Mouse (Mus musculus) erythroblast, embryonic 14.5 days (primary cell): Measurements from ENCODE around the gene St3gal4. TPM values are rescaled to one million over a fixed set of nuclear protein-coding genes. Genes with fewer than 3 reads are reported as not detected.

Source experiments
- H3K27me3 ChIP-seq: 2 replicates; pipeline ENCODE4 v1.6.1; 2012; ENCODE audit warnings: inconsistent platforms; ENCODE audit not compliant: control insufficient read depth
- H3K36me3 ChIP-seq: 2 replicates; pipeline ENCODE4 v1.6.1; 2012; ENCODE audit warnings: mild to moderate bottlenecking, inconsistent platforms; ENCODE audit not compliant: control insufficient read depth
- H3K4me1 ChIP-seq: 2 replicates; pipeline ENCODE4 v1.6.1; 2012; ENCODE audit warnings: inconsistent platforms; ENCODE audit not compliant: control insufficient read depth
- H3K4me3 ChIP-seq: replicated peaks from 2 replicates; pipeline ENCODE3; 2012; ENCODE audit warnings: moderate library complexity, mild to moderate bottlenecking, inconsistent platforms
- H3K9me3 ChIP-seq: 2 replicates; pipeline ENCODE4 v1.6.1; 2012; ENCODE audit warnings: low read length, inconsistent platforms, mixed read lengths; ENCODE audit not compliant: control insufficient read depth
- GATA1 ChIP-seq: IDR thresholded peaks from 2 replicates; pipeline ENCODE4 v1.6.1; 2012; ENCODE audit warnings: low read length, inconsistent platforms, mixed read lengths
- TAL1 ChIP-seq: IDR thresholded peaks from 3 replicates; pipeline ENCODE4 v1.6.1; 2012; ENCODE audit warnings: low read length, inconsistent platforms, mixed read lengths
- polyA plus RNA-seq: library from polyadenylated mRNA; stranded (reverse); fragments of >175 nt; gene quantifications from 2 replicates; pipeline ENCODE4 v1.2.3, GENCODE M21; 2012

The St3gal4 gene
- polyA plus RNA-seq, 1 experiment = 3.7 TPM

GRCm38 (mm10) chr9:35122551-35123266 lies 3.6 kb upstream of the St3gal4 start:
- peaks cover 2% of the 10 kb centered on the region for H3K9me3 ChIP-seq
- H3K27me3 ChIP-seq = no peaks in the 10 kb centered on the region
- peak overlapping the region; percentile 51 for H3K4me3 ChIP-seq
- H3K36me3 ChIP-seq = peaks cover 97% of the 10 kb centered on the region
- peak; percentile 86 for TF ChIP-seq GATA1
- peak; percentile 89 for TF ChIP-seq TAL1
- peaks cover 94% of the 10 kb centered on the region for H3K4me1 ChIP-seq

GRCm38 (mm10) chr9:35118563-35118962 lies 505 bp downstream of the St3gal4 start:
- TF ChIP-seq GATA1 (no peak), TAL1 (no peak)
- Histone ChIP-seq H3K4me3 (peak overlapping the region; percentile 88), H3K27me3 (no peaks in the 10 kb centered on the region), H3K9me3 (peaks cover 2% of the 10 kb centered on the region), H3K36me3 (peaks cover 76% of the 10 kb centered on the region), H3K4me1 (peaks cover 95% of the 10 kb centered on the region)

- H3K36me3 ChIP-seq = peaks cover 76% of the 10 kb centered on the region
- TF ChIP-seq GATA1 (no peak), TAL1 (no peak)
These were observed 1.4 kb downstream of the St3gal4 start for GRCm38 (mm10) chr9:35117384-35118295.

GRCm38 (mm10) chr9:35116391-35117381 lies 2.4 kb downstream of the St3gal4 start:
- peaks cover 94% of the 10 kb centered on the region for H3K4me1 ChIP-seq
- H3K36me3 ChIP-seq = peaks cover 76% of the 10 kb centered on the region
- no peak for TF ChIP-seq TAL1
- TF ChIP-seq GATA1 = no peak
- no peaks in the 10 kb centered on the region for H3K27me3 ChIP-seq
- peaks cover 2% of the 10 kb centered on the region for H3K9me3 ChIP-seq
- H3K4me3 ChIP-seq = peak overlapping the region; percentile 88

More at GRCm38 (mm10) chr9:35117384-35118295, 1.4 kb downstream of the St3gal4 start:
- H3K4me3 ChIP-seq = peak overlapping the region; percentile 88
- H3K27me3 ChIP-seq = no peaks in the 10 kb centered on the region
- peaks cover 94% of the 10 kb centered on the region for H3K4me1 ChIP-seq
- H3K9me3 ChIP-seq = peaks cover 2% of the 10 kb centered on the region

GRCm38 (mm10) chr9:35115804-35116203 lies 3.3 kb downstream of the St3gal4 start:
- TF ChIP-seq TAL1 = no peak
- no peak for TF ChIP-seq GATA1
- H3K27me3 ChIP-seq = no peaks in the 10 kb centered on the region
- peaks cover 94% of the 10 kb centered on the region for H3K4me1 ChIP-seq
- peaks cover 2% of the 10 kb centered on the region for H3K9me3 ChIP-seq
- H3K4me3 ChIP-seq = peak overlapping the region; percentile 88
- peaks cover 76% of the 10 kb centered on the region for H3K36me3 ChIP-seq

GRCm38 (mm10) chr9:35115299-35115698 lies 3.8 kb downstream of the St3gal4 start:
- Histone ChIP-seq H3K36me3 (peaks cover 76% of the 10 kb centered on the region), H3K27me3 (no peaks in the 10 kb centered on the region), H3K9me3 (peaks cover 2% of the 10 kb centered on the region), H3K4me3 (peak overlapping the region; percentile 88), H3K4me1 (peaks cover 94% of the 10 kb centered on the region)
- TF ChIP-seq TAL1 = no peak
- no peak for TF ChIP-seq GATA1

GRCm38 (mm10) chr9:35114234-35114633 lies 4.8 kb downstream of the St3gal4 start:
- Histone ChIP-seq H3K4me3 (peak overlapping the region; percentile 88), H3K4me1 (peaks cover 94% of the 10 kb centered on the region), H3K36me3 (peaks cover 76% of the 10 kb centered on the region), H3K9me3 (no peaks in the 10 kb centered on the region), H3K27me3 (no peaks in the 10 kb centered on the region)
- TF ChIP-seq TAL1 (no peak), GATA1 (no peak)

- H3K9me3 ChIP-seq = no peaks in the 10 kb centered on the region
- TF ChIP-seq GATA1 = no peak
- TF ChIP-seq TAL1 = no peak
- peaks cover 85% of the 10 kb centered on the region for H3K36me3 ChIP-seq
- peaks cover 94% of the 10 kb centered on the region for H3K4me1 ChIP-seq
- H3K4me3 ChIP-seq = peak overlapping the region; percentile 1
- H3K27me3 ChIP-seq = no peaks in the 10 kb centered on the region
These were observed 7.0 kb downstream of the St3gal4 start for GRCm38 (mm10) chr9:35111941-35112595.
